Mouse (Mus musculus) C2C12 (cell line): ENCODE data around the gene Sec24c.

ENCODE experiments used
- CEBPB ChIP-seq: IDR thresholded peaks from one replicate; pipeline ENCODE4 v1.6.1; 2011; ENCODE audit warnings: low read depth, mild to moderate bottlenecking, control low read depth, moderate library complexity
- CTCF ChIP-seq: IDR thresholded peaks from one replicate; pipeline ENCODE4 v1.5.1; 2011; ENCODE audit not compliant: control insufficient read depth, insufficient read depth, insufficient read length
- FOSL1 ChIP-seq: IDR thresholded peaks from one replicate; pipeline ENCODE4 v1.8.0; 2011; ENCODE audit warnings: mild to moderate bottlenecking, low read length; ENCODE audit not compliant: poor library complexity, insufficient read depth, severe bottlenecking
- MAX ChIP-seq: IDR thresholded peaks from one replicate; pipeline ENCODE4 v1.6.1; 2011; ENCODE audit warnings: mild to moderate bottlenecking, control low read depth
- MYOD1 ChIP-seq: IDR thresholded peaks from one replicate; pipeline ENCODE4 v1.6.1; 2011; ENCODE audit warnings: low read depth; ENCODE audit not compliant: control insufficient read depth, insufficient read length
- MYOG ChIP-seq: IDR thresholded peaks from one replicate; pipeline ENCODE4 v1.6.1; 2011; ENCODE audit not compliant: control insufficient read depth, insufficient read length; ENCODE audit errors: extremely low read depth
- USF1 ChIP-seq: IDR thresholded peaks from one replicate; pipeline ENCODE4 v1.6.1; 2011; ENCODE audit warnings: low read depth, mild to moderate bottlenecking, control low read depth, moderate library complexity

GRCm38 (mm10) chr14:20641438-20641875 is 32.7 kb upstream of the Sec24c start:
- no peak for TF ChIP-seq CTCF
- TF ChIP-seq MYOG: no peak
- TF ChIP-seq MAX: no peak
- no peak for TF ChIP-seq USF1
- no peak for TF ChIP-seq CEBPB
- TF ChIP-seq FOSL1: no peak
- TF ChIP-seq MYOD1: no peak
